Mouse (Mus musculus): ENCODE data around the gene Prelid3b. TPM values are rescaled to one million over a fixed set of nuclear protein-coding genes. Genes with fewer than 3 reads are reported as not detected.
A peak's percentile ranks its signal among the peaks of the same experiment; 100 is the strongest.

Gene Prelid3b
- polyA plus RNA-seq, 1 experiment = 62.3 TPM

DNA sequence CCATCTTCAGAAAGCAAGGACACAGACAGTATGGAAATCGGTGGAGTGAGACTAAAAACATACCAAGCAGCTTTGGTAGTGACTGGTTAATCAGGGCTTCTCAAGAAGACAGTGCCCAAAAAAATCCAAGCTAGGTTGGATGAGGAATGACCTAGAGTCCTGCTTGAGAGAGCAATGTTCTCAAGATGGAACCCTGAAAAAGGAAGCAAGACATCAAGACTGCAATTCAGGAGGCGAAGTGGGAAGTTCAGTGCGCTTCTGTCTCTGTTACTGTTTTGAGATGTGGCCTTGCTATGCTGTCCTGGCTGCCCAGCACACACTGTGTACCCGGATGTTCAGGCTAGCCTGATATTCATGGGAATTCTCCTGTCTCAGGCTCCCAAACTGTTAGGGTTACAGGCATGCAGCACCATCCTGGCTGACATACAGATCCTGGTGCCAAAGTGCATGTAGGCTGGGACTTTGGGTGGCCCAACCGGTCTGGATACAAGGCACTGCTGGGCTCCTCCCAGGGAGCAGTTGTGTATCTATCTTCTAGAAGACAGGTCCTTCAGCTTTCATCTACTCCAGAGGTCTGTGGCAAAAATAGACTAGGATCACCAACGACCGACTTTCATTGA, 2.0 kb downstream of the Prelid3b start:
- Histone ChIP-seq H3K4me3 (ENCODE audit: low read depth, low read length) (no peak overlapping the region), H3K27ac (ENCODE audit: insufficient read depth, low read length) (no peak overlapping the region), H3K27me3 (ENCODE audit: control insufficient read depth, insufficient read depth, low read length, poor library complexity, severe bottlenecking) (no peaks in the 10 kb centered on the region), H3K4me1 (ENCODE audit: control insufficient read depth, insufficient read depth, low read length) (no peaks in the 10 kb centered on the region), H3K36me3 (ENCODE audit: control insufficient read depth, insufficient read depth, low read length, poor library complexity, severe bottlenecking) (peaks cover 14% of the 10 kb centered on the region), H3K9me3 (replicated peaks; ENCODE audit: control insufficient read depth, insufficient read depth, low read length, poor library complexity, severe bottlenecking) (no peaks in the 10 kb centered on the region), H3K9ac (ENCODE audit: low read depth, poor library complexity, severe bottlenecking) (no peak overlapping the region)
- TF ChIP-seq POLR2A (IDR thresholded peaks at IDR 0.05; ENCODE audit: insufficient read depth, low read length) (no peak), CTCF (IDR thresholded peaks at IDR 0.05; ENCODE audit: low read depth, low read length) (no peak), EP300 (IDR thresholded peaks at IDR 0.05; ENCODE audit: insufficient read depth, low read depth, low read length) (no peak)

DNA sequence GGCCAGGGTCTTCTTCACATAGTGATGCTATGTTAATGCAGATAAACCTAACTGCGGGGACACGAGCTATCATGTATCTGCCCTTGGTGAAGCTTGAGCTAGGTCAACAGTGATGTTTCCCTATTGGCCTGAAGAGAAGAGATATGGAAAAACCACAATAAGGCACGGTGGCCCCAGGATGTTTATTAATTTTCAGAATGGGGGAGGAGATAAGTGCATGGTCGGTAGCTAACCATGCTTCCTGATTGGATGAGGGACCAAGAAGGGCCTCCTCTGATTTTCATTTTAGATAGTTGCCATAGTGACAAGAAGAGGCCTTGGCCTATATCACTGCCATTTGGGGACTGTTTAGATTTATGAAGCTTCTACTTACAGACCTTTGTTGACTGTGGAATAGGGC, 2.5 kb downstream of the Prelid3b start:
- H3K9me3 ChIP-seq (replicated peaks; ENCODE audit: control insufficient read depth, insufficient read depth, low read length, poor library complexity, severe bottlenecking) = no peaks in the 10 kb centered on the region
- H3K27me3 ChIP-seq (ENCODE audit: control insufficient read depth, insufficient read depth, low read length, poor library complexity, severe bottlenecking) = no peaks in the 10 kb centered on the region
- TF ChIP-seq EP300 (IDR thresholded peaks at IDR 0.05; ENCODE audit: insufficient read depth, low read depth, low read length) (no peak), POLR2A (IDR thresholded peaks at IDR 0.05; ENCODE audit: insufficient read depth, low read length) (no peak), CTCF (IDR thresholded peaks at IDR 0.05; ENCODE audit: low read depth, low read length) (no peak)
- no peaks in the 10 kb centered on the region for H3K4me1 ChIP-seq (ENCODE audit: control insufficient read depth, insufficient read depth, low read length)
- H3K36me3 ChIP-seq (ENCODE audit: control insufficient read depth, insufficient read depth, low read length, poor library complexity, severe bottlenecking) = peaks cover 14% of the 10 kb centered on the region
- H3K9ac ChIP-seq (ENCODE audit: low read depth, poor library complexity, severe bottlenecking) = no peak overlapping the region
- H3K27ac ChIP-seq (ENCODE audit: insufficient read depth, low read length) = no peak overlapping the region
- H3K4me3 ChIP-seq (ENCODE audit: low read depth, low read length) = no peak overlapping the region

DNA sequence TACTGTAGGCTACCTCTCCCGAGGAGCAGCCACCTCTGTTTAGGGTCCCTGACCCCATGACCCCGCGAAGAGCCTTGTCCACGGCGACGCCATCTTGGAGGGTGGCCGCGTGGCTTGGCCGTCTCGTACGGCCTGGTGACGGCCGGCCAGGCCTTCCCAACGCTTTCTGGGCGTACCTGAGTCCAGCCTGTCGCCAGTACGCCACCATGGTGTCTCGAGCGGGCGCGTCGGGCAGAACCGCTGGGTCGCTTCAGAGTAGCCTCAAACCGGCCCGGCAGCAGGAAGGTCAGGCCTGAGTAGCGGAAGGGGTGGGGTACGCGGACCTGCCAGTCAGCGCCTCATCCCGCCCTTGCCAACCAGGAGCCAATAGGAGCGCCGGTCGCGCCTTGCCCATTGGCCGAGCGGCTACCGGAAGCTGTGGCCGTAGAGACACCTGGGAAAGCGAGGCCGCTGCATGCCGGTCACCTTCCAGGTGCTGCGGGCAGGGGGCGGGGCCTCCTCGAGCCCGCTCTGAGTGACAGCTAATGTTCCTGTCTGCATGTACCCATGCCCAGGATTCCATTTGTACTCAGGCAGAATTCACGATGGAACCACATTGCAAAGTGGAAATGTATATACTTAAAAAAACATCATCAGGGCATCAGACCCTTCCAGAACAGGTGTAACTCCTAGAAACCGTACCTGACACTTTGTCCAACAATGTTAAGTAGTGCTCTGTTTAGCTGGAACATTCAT, 8.9 kb downstream of the Prelid3b start, which contains the start of gene Atp5e:
Gene Atp5e (minus strand): TSS at position 317 of the 735 bp plus-strand sequence.
- Histone ChIP-seq H3K36me3 (ENCODE audit: control insufficient read depth, insufficient read depth, low read length, poor library complexity, severe bottlenecking) (peaks cover 18% of the 10 kb centered on the region), H3K9ac (ENCODE audit: low read depth, poor library complexity, severe bottlenecking) (peak within 1 kb of the TSS; percentile 72), H3K4me1 (ENCODE audit: control insufficient read depth, insufficient read depth, low read length) (no peaks in the 10 kb centered on the region), H3K9me3 (replicated peaks; ENCODE audit: control insufficient read depth, insufficient read depth, low read length, poor library complexity, severe bottlenecking) (no peaks in the 10 kb centered on the region), H3K27ac (ENCODE audit: insufficient read depth, low read length) (0 out of 2 replicates have a peak within 1 kb of the TSS, but pooled peaks have one; percentile 6), H3K27me3 (ENCODE audit: control insufficient read depth, insufficient read depth, low read length, poor library complexity, severe bottlenecking) (no peaks in the 10 kb centered on the region), H3K4me3 (ENCODE audit: low read depth, low read length) (peak within 1 kb of the TSS; percentile 93)
- no peak for TF ChIP-seq CTCF (IDR thresholded peaks at IDR 0.05; ENCODE audit: low read depth, low read length)
- no peak for TF ChIP-seq POLR2A (IDR thresholded peaks at IDR 0.05; ENCODE audit: insufficient read depth, low read length)
- TF ChIP-seq EP300 (IDR thresholded peaks at IDR 0.05; ENCODE audit: insufficient read depth, low read depth, low read length) = no peak

DNA sequence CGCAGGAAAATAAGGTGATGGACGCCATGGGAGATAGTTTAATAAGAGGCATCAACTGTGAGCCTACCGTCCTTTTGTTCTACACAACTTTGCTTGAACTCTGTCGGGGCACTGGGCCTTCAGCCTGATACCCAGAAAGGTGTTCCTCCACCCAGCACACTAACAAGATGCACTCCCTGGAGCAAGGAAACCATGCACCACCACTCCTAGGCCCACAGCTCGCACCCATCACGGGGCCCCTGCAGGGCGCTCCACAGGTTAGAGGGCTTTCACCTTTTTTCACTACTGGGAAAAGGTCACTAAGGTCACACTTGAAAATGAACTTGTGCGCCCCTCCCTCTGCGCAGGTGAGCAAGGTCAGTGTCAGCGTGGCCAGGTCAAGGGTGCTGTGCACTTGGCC, 9.5 kb downstream of the Prelid3b start:
- Histone ChIP-seq H3K36me3 (ENCODE audit: control insufficient read depth, insufficient read depth, low read length, poor library complexity, severe bottlenecking) (peaks cover 17% of the 10 kb centered on the region), H3K4me3 (ENCODE audit: low read depth, low read length) (peak overlapping the region; percentile 93), H3K27ac (ENCODE audit: insufficient read depth, low read length) (0 out of 2 replicates have a peak overlapping the region, but pooled peaks have one; percentile 6), H3K9ac (ENCODE audit: low read depth, poor library complexity, severe bottlenecking) (peak overlapping the region; percentile 72), H3K27me3 (ENCODE audit: control insufficient read depth, insufficient read depth, low read length, poor library complexity, severe bottlenecking) (no peaks in the 10 kb centered on the region), H3K9me3 (replicated peaks; ENCODE audit: control insufficient read depth, insufficient read depth, low read length, poor library complexity, severe bottlenecking) (no peaks in the 10 kb centered on the region), H3K4me1 (ENCODE audit: control insufficient read depth, insufficient read depth, low read length) (no peaks in the 10 kb centered on the region)
- TF ChIP-seq EP300 (IDR thresholded peaks at IDR 0.05; ENCODE audit: insufficient read depth, low read depth, low read length) = no peak
- no peak for TF ChIP-seq CTCF (IDR thresholded peaks at IDR 0.05; ENCODE audit: low read depth, low read length)
- TF ChIP-seq POLR2A (IDR thresholded peaks at IDR 0.05; ENCODE audit: insufficient read depth, low read length) = no peak

DNA sequence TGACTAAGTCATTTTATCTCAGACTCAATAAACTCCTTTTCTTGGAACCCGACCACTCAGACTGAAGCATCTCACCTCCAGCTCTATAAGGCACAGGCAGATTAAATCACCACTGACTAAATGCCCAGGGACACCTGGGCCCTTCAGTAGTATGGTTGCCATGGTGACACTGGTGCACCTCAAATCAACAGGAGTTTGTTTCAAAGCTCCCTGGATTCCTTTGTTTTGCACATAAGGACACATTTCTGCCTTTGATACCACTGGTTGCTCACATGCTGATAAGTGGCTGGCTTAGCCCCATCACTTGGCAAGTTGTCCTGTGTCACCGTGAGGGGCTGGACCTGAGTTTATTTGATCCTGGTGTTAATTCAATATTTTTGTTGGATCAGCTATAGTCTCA, 13.5 kb downstream of the Prelid3b start:
- Histone ChIP-seq H3K4me3 (ENCODE audit: low read depth, low read length) (no peak overlapping the region), H3K4me1 (ENCODE audit: control insufficient read depth, insufficient read depth, low read length) (no peaks in the 10 kb centered on the region), H3K27me3 (ENCODE audit: control insufficient read depth, insufficient read depth, low read length, poor library complexity, severe bottlenecking) (no peaks in the 10 kb centered on the region), H3K9ac (ENCODE audit: low read depth, poor library complexity, severe bottlenecking) (no peak overlapping the region), H3K36me3 (ENCODE audit: control insufficient read depth, insufficient read depth, low read length, poor library complexity, severe bottlenecking) (peaks cover 14% of the 10 kb centered on the region), H3K9me3 (replicated peaks; ENCODE audit: control insufficient read depth, insufficient read depth, low read length, poor library complexity, severe bottlenecking) (no peaks in the 10 kb centered on the region), H3K27ac (ENCODE audit: insufficient read depth, low read length) (no peak overlapping the region)
- TF ChIP-seq CTCF (IDR thresholded peaks at IDR 0.05; ENCODE audit: low read depth, low read length) = no peak
- TF ChIP-seq POLR2A (IDR thresholded peaks at IDR 0.05; ENCODE audit: insufficient read depth, low read length) = no peak
- no peak for TF ChIP-seq EP300 (IDR thresholded peaks at IDR 0.05; ENCODE audit: insufficient read depth, low read depth, low read length)

DNA sequence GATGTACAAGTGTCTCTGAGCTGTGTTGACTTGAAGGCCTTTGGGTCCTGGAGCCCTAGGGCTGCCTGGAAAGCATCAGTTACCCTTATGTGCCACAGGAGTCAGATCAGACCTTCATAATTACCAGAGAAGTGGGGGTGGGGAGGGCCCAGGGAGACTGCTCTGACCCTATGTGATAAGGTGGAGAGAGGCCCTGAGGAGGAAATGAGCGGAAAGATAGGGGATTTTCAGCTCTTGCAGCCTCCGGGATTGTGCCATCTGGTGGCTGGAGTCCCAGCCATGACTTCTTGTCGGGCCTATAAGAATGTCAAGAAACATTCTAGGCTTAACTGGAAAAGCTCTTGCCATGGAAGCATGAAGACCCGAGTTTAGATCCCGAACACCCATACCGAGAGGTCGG, 19.2 kb downstream of the Prelid3b start:
- Histone ChIP-seq H3K4me3 (ENCODE audit: low read depth, low read length) (no peak overlapping the region), H3K9me3 (replicated peaks; ENCODE audit: control insufficient read depth, insufficient read depth, low read length, poor library complexity, severe bottlenecking) (no peaks in the 10 kb centered on the region), H3K4me1 (ENCODE audit: control insufficient read depth, insufficient read depth, low read length) (no peaks in the 10 kb centered on the region), H3K36me3 (ENCODE audit: control insufficient read depth, insufficient read depth, low read length, poor library complexity, severe bottlenecking) (no peaks in the 10 kb centered on the region), H3K27me3 (ENCODE audit: control insufficient read depth, insufficient read depth, low read length, poor library complexity, severe bottlenecking) (no peaks in the 10 kb centered on the region), H3K27ac (ENCODE audit: insufficient read depth, low read length) (no peak overlapping the region), H3K9ac (ENCODE audit: low read depth, poor library complexity, severe bottlenecking) (no peak overlapping the region)
- TF ChIP-seq EP300 (IDR thresholded peaks at IDR 0.05; ENCODE audit: insufficient read depth, low read depth, low read length) = no peak
- TF ChIP-seq CTCF (IDR thresholded peaks at IDR 0.05; ENCODE audit: low read depth, low read length) = no peak
- no peak for TF ChIP-seq POLR2A (IDR thresholded peaks at IDR 0.05; ENCODE audit: insufficient read depth, low read length)
